Mouse (Mus musculus) cerebellum, adult 11 months (tissue): ENCODE results near the gene Mpp3.

Experiments
- DNase-seq: peaks from one replicate; pipeline ENCODE4 v3.0.0; 2022

The Mpp3 gene

GRCm38 (mm10) chr11:101973496-101973895 lies 54.8 kb downstream of the Mpp3 start:
- no peak for DNase-seq

DNA sequence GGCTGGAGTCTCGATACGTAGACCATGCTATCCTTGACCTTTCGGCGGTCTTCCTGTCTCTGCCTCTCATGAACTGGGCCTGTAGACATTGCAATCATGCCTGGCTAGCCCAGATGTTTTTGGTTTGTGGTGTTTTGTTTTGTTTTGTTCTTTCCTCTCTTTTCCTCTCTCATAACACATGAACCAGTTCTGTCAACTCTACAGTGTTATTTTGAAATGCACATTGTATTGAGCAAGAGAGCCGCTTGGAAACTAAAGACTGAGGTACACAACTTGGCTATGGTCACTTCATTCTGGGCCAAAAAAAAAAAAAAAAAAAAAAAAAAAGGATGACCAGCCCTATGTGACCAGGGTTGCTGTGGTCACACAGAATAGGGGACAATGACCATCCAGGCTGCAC lies 55.6 kb downstream of the Mpp3 start:
- no peak for DNase-seq

DNA sequence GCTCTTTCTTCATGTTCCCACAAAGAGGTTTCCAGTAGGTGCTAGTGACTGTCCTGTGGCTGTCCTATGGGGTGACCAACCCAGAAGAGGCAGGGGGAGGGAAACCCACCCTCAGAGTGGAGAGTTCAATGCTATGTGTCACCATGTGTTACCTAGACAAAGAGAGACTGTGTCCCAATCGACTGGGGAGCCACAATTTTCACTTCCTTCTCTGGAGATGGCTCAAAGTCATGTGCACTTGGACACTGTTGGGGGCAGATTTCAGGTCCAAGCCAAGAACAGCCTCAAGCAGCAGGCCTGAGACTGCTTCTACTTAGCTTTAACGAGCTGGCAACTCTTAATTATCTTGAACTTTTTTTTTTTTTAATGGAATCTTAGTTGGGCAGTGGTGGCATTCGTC lies 56.2 kb downstream of the Mpp3 start:
- no peak for DNase-seq

DNA sequence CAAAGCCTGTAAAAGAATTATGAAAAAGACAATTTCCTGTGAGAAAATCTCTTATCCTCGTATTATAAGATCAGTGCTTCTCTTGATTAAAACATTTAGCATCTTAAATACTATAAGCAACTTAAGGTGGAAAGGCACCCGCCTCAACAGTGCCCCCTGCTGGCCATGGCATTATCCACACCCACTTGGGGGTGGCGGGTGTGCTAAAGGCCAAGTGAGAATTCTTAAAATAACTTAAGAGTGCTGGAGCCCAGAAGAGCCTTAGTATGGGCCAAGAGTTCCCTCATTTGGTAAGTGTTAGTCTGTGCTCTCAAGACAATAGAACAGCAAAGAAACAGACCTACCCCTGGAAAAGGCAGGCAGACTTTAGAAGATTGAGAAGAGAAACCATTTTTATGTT lies 56.9 kb downstream of the Mpp3 start:
- no peak for DNase-seq

DNA sequence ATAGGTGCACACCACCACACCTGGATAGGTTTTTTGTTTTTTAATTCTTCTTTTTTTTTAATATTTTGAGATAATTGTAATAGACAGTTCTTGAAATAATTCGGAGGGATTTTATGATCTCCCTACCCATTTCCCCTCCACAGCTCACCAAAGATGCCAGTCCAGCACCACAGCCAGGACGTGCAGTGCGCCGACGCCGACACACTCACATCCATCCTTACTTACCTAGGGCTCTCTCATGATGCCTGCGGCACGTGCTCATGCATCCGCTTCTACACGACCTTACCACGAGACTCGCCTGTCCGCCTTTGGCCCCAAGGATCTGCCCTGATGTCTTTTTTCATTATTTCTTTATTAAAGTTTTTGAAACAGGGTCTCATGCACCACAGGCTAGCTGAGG lies 58.4 kb downstream of the Mpp3 start:
- DNase-seq: no peak

- DNase-seq: peak; percentile 81
These were observed 59.5 kb downstream of the Mpp3 start for GRCm38 (mm10) chr11:101968791-101969190.

DNA sequence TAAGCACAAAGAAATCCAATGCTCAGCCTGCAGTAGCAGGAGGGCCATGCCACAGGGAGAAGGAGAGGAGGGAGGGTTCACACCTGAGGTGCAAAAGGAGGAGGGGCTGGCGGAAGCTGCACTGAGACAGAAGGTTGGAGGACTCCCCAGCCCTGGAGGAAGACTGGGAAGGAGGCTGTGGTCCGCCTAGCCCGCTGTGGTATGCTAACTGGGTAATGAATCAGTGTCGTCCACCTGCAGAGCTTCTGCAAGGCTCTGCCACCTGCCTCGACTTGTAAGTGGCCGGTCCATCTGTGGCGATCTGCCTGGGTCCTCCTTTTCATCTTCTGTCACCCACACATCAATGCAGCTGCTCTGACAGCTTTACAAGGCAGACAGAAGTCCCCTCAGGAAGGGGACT lies 60.0 kb downstream of the Mpp3 start:
- no peak for DNase-seq

DNA sequence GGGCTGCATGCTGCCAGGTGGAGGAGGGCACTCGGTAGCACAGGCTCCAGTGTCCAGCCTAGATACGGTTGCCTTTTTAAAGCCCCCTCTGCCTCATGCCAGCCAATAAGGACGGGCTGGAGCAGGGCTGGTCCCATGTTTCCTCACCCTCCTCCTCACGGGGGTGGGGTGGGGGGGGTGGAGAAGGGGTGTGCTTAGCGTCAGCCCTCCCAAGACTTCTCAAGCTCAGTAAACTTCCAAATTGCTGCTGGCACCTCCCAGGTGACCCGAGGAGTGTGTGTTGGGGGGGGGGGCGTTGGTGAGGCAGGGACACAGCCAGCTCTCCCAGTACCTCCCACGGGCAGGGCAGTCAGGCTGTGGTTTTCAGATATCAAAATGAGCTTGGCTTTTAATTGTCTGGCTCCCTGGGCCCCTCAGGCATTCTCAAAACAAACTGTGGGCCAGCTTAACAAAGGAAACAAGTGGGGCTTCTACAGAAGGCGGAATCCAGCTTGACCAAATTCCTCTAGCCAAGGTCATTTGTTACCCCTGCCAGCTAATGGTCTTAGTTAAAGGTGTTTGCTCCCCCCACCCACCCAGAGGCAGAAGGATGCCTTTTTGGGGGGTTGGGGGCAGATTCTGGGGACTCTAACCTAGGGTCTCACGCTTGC lies 61.2 kb downstream of the Mpp3 start, which contains the start of gene Sost:
Gene Sost (minus strand): TSS at position 51 of the 650 bp plus-strand sequence.
- DNase-seq: no peak

GRCm38 (mm10) chr11:101965553-101965952 lies 62.7 kb downstream of the Mpp3 start:
- no peak for DNase-seq

DNA sequence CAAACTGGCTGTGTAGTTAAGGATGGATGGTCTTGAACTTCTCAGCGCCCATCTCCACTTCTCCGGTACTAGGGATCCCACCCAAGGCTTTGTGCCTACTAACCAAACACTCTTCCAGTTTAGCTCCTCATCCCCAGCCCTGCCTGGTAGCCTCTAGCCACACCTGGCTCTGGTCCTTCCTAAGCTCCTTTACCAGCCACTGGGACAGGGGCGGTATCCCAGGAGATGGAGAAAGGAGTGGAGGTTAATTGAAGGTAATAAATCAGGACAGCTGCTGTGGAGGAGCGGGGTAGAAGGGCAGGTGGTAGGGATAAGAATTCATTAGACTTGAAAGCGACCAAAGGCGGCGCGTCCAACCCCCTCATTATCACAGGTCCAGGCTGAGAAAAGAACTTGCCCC lies 63.6 kb downstream of the Mpp3 start:
- DNase-seq: no peak

- DNase-seq: no peak
These were observed 64.6 kb downstream of the Mpp3 start for GRCm38 (mm10) chr11:101963473-101964291.

GRCm38 (mm10) chr11:101963043-101963442 lies 65.2 kb downstream of the Mpp3 start:
- DNase-seq: no peak

- no peak for DNase-seq
These were observed 70.8 kb downstream of the Mpp3 start for GRCm38 (mm10) chr11:101957476-101957875.

GRCm38 (mm10) chr11:101953441-101953840 lies 74.8 kb downstream of the Mpp3 start:
- no peak for DNase-seq

GRCm38 (mm10) chr11:101952541-101953341 lies 75.5 kb downstream of the Mpp3 start:
- no peak for DNase-seq

- DNase-seq: no peak
These were observed 78.2 kb downstream of the Mpp3 start for GRCm38 (mm10) chr11:101950021-101950420.
